Mouse (Mus musculus) c-Kit-positive CD71-positive TER-119-negative erythroid progenitor cells, embryonic 14.5 days (primary cell): ENCODE measurements around the gene Tenm4.

Experiments used
- DNase-seq: peaks from one replicate; pipeline ENCODE4 v3.0.0-alpha.2; 2013; ENCODE audit warnings: low read depth

Gene Tenm4

DNA sequence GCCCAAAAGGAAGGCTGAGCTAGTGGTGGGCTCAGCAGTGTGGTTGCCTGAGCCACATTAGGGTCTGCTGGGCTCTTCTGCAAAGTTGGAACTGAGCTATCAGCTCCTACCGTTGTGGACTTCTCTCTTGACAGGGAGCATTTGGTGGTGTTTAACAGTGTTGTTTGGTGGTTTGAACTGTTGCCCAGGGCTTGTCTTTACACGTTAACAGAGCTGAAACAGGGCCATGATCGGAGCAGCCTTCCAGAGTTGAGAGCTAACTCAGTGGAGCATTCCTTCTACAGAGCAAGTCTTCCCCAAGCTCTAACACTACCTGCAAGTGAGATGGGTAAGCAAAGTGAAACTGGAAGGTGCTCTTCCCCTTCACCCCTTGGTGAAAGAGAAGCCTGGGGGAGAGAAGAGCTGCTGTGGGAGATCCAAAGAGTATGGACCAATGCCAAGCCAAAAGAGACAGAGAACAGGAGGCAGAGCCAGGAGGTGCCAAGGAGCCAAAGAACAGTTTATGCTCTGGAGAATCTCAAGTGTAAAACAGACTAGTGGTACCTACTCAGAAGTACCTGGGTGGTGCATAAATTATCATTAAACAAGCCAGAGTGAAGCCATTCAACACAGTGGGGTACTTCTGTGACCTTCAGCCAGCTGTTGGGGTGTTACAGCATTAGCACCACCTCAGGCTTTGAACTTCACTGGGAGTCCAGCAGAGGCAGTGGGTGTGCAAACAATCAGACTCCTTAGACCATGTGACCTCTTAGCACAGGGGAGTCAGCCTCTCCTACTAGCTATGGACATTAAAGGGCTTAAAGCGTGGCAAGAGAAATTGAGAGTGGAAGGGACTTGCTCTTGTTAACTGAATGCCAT is 71.5 kb downstream of the Tenm4 start:
- DNase-seq = no peak

DNA sequence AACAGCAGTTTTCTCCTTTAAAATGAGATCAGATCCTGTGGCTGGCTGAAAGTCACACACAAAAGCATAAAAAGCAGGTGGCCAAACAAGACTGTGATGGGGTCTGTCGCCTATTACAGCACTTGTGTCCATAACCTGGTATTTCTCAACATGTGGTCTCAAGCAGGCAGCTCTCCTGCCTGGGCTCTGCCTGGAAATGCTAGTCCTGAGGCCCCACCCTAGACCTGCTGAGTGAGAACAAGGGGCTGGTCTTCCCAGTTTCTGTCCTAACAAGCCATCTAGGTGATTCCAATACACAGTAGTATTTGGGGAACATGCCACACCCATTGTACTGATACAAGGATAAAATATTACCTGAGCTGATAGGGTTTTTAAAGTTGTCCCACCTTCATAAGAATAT is 73.8 kb downstream of the Tenm4 start:
- no peak for DNase-seq

DNA sequence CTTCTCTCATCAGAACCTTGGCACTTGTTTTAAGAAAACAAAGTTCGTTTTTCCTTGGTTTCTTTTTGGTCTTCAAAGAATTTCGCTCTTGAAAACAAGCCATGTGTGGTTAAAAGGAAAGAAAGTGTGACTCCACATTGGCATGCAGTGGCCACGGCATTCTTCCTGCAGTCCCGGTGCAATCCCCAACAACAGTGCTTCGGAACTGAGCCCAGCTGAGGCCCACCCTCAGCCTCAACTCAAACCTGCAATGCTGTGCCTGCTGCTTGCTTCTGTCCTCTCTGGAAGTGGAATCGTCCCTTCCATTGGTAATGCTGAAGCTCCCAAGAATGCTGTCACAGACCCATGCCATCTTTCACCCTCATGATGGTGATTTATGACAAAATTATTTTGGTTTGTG is 88.6 kb downstream of the Tenm4 start:
- no peak for DNase-seq

DNA sequence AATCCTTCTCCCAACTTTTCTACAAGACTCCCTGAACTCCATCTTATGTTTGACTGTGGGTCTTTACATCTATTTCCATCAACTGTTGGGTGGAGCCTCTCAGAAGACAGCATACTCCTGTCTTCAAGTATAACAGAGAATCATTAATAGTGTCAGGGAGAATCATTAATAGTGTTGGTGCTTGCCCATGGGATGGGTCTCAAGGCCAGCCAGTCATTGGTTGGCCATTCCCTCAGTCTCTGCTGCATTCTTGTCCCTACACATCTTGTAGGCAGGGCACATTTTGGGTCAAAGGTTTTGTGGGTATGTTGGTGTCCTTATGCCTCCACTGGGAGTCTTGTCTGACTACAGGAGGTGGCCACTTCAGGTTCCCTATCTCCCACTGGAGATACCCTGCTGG is 91.1 kb downstream of the Tenm4 start:
- DNase-seq = no peak

DNA sequence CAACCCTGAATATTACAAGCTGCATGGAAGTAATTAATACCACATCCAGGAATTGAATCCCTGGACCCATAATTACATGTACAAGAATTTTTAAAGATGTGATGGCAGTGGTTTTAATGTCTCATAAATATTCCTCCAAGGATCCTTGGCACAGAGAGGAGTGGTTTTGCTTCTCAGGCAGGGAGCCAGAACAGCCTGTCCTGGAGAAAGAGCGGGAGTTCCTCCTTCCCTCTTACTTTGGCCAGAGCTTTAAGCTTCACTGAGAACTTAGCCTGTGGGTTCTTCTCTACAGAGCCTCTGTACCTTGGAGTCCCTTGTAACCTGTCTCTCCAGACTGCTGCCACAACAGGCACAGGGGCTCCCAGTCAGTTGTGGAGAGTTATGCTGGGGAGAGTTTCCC is 94.9 kb downstream of the Tenm4 start:
- DNase-seq = no peak

DNA sequence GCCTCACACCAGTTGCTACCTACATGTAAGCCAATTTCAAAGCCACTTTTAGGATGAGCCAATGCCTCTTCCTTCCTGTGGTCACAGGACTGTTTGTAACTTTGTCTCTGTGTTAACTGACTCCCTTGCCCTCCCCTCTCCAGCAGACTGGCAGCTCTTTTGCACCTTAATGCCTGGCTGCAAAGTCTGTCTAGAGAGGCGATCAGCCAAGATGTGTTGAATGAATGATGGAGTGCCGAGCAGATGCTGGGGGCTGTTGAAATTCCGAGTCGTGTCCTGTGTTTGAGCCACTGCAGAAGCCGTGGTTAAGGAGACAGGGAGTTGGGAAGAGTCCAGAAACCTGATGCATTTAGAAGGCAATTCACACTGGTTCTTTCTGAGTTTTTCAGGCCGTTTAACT is 96.2 kb downstream of the Tenm4 start:
- DNase-seq = no peak

DNA sequence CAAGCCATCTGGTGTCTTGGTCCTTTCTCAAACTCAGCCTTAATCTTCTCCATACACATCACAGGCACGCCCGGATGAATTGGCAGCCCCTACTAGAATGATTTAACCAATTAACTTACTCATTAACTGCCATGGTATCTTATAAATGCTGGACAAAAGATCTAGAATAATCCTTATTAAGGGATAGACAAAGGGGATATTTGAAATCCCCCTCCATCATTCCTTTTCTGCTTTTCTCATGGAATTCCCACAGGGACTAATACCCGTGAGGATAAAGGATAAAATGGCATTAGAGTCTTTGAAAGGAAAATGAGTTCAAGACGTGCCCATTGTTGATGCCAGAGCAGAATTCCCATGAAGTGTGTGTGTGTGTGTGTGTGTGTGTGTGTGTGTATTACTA is 99.6 kb downstream of the Tenm4 start:
- DNase-seq = no peak

DNA sequence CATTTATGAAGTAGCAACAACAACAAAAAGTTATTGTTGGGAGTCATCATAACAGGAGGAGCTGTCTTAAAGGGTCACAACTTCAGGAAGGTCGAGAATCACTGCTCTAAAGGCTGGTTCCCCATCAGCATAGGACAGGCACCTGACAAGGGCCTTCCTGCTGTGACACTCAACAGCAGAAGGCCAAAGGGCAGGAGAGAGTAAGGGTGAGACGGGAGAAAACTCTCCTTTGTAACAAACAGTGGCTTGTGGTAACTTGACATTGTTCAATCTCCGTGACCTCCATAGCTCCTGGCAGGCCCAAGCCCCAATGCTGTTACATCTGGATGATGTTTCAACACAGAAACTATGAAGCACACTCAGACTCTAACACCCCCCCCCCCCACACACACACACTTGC is 101.0 kb downstream of the Tenm4 start:
- DNase-seq = no peak

DNA sequence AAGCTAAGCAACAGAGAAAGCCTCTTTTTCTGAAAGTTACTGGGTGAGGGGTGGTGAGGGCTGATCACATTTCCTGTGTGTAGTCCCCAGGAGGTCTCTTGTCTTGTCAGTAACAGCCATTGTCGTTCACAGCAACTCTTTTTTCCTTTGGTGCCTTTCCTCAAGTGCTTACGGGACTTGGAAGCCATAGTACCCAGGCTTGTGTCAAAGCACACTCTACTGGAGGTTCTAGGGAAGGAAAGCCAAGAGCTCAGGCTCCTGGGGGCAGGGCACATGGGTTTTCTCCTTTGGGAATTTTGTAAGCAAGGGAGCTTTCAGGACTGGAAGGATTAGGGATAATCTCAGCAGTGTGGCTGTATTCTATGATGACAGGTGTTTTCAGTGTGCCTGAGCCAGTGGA is 103.4 kb downstream of the Tenm4 start:
- DNase-seq = no peak

DNA sequence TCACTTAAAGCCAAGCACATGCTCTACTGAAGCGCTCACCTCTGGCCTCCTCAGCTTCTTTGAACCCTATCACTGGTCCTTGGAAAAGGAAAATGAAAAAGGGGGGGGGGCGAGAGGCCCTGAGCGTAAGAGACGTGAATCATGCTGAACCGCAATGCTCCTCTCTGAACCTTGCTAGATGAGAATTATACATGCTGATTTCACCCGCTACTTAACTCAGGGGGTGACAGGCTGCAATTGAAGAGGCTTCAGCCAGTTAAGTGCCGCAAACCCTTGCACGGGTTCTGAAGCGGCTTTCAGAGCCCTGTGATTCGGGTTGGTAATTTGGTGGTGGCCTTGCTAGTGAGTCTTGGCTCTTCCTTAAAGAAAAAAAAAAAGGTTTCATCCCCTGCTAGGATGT is 106.5 kb downstream of the Tenm4 start:
- no peak for DNase-seq

DNA sequence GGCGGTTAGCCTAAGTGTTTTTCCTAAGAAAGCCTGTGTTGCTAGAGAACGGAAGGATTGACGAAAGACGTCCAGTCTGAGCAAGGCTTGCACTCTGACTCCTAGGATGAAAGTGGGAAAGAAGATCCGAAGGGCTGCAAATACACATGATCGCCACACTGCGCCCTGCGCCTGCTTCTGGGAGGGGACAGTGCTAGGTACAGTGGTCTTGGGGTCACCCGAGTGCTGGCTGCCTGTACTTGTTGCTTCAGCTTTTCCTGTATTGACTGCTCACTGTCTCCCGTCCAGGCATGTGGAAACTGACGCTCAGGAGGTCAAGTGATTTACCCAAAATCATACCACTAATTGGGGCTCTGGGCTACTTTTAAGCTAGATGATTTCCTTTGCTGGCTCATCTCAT is 107.3 kb downstream of the Tenm4 start:
- no peak for DNase-seq

DNA sequence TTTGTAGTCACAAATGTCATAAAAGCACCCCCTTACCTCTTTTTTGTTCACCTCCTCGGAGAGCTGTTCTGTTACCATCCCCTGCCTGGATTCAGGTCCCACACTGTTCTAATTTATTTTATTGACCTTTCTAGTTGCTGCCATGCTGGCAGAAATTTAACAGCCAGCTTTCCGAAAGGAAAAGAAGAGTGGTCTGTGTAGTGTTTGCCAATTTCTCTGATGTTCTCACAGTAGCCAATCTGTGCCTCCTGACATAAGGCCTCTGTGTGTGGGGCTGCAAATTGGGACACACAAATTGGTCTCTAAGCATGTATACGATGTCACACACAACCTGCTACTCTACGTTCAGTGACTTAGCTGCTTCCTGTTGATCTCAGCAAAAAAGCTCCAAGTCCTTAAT is 109.7 kb downstream of the Tenm4 start:
- DNase-seq = no peak

DNA sequence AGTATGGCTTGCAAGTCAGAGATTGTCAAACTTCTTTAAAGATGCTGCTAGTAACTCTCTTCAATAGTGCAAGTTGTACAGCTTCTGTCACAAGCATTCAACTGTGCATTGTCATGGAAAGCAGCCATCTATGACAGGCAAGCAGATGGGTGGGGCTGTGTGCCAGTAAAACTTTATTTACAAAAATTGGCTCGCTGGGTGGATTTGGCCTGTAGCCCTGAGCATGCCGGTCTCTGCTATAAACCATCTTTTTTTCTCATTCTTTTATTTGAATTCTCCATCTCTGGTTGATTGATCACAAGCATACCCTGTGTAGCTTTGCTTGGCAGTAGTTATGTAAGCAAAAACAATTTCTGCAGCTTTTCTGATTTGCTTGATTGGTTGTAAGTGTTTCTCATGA is 119.5 kb downstream of the Tenm4 start:
- DNase-seq = no peak

DNA sequence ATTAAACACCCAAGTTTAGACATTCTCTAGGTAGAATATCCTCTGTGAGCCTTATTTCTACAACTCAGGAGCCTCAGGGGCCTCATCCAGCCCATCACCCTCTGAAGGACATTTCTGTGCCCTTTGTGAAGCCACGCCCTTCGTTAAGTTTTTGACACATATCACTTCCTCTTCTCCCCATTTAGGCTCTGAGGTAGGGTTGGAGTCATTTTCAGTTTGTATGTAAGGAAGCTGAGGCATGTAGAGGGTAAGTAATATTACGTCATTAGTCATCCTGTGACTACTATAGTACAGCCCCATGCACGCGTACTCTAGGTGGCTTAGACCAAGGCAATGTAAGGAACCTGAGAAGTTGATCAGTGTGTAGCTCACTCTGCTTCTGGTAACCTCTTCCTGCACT is 124.9 kb downstream of the Tenm4 start:
- no peak for DNase-seq

DNA sequence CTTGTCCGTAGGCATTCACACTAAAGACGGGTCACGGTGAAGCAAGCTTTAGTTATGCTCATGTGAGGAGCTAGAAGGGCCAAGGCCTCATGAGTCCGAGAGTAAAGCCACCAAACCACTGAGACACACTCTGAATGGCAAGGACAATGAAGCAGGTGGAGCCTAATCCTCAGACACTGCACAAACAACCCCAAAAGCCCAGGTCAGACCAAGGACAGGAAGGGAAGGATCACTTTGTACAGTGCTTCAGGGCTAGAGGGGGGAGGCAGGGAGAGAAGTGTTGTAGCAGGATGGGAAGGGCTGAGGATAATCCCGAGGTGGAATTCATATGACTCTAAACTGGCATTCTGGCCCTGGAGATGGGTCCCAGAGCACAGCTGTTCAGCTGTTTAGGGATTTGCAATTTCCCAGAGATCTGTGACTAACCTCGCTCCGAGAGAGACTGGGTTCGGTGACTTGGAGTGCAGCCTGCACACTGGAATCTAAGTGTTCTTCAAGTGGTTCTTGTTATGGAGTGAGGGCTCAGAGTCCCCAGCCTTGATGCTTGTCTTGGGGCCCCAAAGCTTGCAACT is 129.9 kb downstream of the Tenm4 start:
- DNase-seq = no peak

DNA sequence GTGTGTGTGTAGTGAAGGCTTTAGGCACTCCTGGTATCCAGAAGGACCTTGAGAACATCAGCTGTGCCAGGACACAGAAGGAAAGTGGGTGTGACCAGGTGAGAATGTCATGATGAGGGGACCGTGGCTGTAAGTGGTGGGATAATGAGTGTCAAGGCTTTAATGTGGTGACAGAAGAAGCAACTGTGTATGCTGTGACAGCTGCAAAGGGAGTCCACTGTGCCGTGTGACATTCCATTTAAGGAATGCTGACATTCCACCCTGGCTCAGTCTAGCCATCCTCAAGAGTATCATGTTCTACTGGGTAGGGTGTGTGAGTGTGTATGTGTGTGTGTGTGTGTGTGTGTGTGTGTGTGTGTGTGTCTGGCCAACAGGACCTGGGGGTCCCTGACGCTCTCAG is 130.8 kb downstream of the Tenm4 start:
- no peak for DNase-seq

DNA sequence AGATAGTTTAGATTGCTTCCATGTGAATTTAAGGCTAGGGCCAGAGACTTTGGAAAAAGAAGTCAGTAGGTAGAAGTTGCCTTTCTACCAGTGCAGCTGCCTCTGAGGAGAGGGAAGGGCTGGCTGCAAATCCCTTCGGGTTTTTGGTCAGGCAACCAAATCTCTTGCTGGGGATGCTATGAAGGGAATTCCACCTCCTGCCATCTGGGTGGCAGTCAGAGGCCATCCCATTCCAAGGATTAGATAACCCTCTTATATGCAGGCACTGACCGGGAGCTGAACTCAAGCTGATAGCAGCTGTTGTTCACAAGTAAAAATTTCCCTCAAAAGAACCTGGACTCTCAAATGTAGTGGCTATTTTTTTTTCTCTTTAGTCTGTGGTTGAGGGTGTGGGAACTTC is 132.9 kb downstream of the Tenm4 start:
- no peak for DNase-seq

DNA sequence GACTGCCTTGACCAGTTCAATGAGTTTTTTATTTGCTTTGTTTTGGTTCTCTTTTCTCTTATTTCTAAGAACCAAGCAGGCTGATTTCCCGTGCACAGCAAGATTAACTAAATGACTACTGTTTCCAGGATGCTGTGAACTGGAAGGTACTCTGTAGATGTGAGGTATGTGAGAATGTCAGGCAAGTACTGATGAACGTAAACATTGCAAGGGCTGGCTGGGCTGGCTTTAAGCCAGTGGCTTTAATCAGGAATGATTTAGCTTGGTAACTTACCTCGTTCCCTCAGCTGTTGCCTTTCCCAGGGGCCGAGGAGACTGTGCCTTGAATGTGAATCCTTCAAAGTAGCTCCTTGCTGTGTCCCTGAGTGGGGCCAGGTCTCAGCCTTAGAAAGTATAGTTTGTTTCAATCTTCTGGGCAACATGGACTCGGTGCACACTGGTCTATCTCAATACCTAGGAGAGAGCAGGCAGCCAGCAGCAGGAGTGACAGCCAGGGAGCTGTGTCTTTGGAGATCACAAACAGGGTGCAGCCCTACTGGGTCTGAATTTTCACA is 134.4 kb downstream of the Tenm4 start:
- no peak for DNase-seq

DNA sequence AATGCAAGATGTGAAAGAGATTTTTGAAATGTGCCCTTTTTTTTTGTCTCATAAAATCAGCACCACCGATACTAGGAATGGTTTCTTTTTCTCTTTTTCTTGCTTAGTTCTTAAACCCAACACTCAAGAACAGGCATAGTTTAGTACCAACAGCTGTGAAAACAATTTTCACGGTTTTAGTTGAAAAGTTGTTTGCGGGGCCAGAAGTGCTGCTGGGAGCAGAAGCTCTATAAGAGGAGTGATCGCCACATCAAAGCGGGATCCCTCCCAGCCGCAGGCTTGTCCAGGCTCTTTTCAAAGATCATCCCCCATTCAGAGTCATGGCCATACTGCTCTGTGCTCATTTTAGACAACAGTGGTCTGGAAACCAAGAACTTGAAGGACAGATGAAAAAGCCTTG is 137.1 kb downstream of the Tenm4 start:
- no peak for DNase-seq

DNA sequence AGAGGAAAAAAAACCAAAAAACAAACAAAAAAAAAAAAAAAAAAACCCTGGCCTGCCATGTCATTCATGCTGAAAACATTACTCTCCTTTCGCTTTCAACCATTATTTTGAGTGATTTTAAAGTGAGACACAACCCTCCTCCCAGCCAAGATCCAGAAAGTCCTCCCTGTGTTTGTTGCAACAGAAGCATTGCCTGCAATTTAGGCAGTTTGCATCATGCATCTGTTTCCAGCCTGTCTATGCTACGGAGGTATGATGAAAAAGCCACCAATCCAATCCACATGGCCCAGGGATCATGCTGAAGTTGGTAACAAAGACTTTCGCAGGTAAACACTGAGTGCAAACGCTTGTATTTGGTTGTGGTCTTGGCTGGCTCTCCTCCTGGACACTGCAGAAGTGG is 158.3 kb downstream of the Tenm4 start:
- no peak for DNase-seq

DNA sequence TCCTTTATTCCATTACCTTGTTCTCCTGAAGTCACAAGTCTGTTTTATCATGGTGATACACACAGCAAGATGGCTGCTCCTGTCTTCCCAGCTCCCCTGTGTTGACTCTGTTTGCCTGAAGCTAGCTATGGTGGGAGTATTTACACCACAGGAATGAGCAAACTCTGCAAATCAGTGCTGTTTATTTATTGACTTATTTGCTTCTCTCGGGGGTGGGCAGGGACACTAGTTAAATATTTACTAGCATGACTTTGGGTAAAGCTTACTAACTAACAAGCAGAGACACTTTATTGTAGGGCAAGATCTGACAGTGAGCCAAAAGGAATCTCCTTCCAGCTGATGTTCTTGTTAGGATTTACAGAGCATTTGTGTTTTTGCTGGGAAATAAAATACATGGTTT is 160.1 kb downstream of the Tenm4 start:
- no peak for DNase-seq

DNA sequence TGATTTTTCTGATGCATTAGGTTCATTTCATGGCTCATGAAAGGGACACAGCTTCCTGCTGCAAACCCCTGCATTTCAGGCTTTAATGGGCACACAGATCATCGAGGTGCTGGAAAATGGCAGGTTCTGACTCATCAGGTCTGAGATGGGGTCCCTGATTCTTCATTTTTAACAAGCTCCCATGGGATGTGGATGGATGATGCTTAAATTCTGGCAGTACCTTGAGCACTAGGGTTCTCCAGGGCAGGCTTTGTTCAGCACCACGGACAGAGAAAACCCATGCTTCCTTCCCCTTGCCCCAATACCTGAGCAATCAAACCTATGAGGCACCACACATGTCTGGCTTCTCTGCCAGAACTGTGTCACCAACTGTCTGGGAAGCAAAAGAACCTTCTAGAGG is 163.3 kb downstream of the Tenm4 start:
- DNase-seq = no peak

DNA sequence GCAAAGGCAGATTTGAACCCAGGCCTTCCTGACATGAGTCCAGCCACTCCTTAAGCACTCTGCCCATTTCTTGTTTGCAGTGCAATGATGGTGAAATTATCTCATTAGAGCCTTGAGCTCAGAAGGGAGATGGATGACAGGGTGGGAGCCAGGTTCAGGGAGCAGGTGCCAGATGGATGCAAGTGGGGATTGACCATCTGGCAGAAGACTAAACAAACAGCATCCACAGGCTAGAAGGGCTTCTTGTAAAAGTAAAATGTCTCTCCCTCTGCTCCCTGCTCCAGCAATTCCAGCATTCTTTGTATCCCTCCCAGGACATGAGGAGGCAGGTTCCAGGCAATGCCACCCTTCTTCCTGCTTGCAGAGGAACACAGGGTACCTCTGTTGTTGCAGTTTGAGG is 165.3 kb downstream of the Tenm4 start:
- DNase-seq = no peak

DNA sequence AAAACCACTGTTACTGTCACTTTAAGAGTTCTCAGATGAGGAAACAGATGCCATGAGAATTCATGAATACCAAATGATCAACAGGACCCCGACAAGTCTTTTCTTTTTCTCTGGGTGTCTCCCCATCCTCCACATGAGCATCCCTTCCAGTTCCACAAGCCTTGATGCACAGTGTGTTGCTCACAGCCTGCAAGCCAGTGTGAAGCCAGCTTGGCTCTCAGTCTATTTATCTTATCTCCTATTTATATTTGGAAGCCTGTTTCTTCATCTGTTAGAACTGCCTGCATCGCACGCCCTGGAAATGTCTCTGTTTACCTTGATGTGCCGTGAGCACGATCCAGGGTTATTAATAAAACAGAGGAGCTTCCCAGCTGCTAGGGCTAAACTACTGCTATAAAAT is 169.8 kb downstream of the Tenm4 start:
- no peak for DNase-seq
